Mouse (Mus musculus) CD4-positive naive resting alpha-beta T cell, adult 76 days (primary cell): ENCODE data around the gene Luc7l. TPM values are rescaled to one million over a fixed set of nuclear protein-coding genes. Genes with fewer than 3 reads are reported as not detected.

Experiments used
- total RNA-seq: library from RNA; stranded (reverse); gene quantifications from one replicate; pipeline ENCODE4 v1.2.4, GENCODE M21; 2023

Gene Luc7l
- 114 TPM for total RNA-seq

GRCm38 (mm10) chr17:26252539-26253251, at the start of gene Luc7l:
TSS of gene Luc7l (plus strand) at chr17:26252896.

GRCm38 (mm10) chr17:26207686-26208085, 45.0 kb upstream of the Luc7l start, which contains the start of gene Arhgdig:
TSS of gene Arhgdig (minus strand) at chr17:26207786.

GRCm38 (mm10) chr17:26244101-26244841, 8.4 kb upstream of the Luc7l start, which contains the start of gene Fam234a:
TSS of gene Fam234a (minus strand) at chr17:26244242.

Other genes with a start within 250 kb of the Luc7l start
- 18.5 TPM for gene Rab11fip3, start 183.3 kb upstream of the Luc7l start, total RNA-seq
- 5.0 TPM for gene Decr2, start 162.6 kb upstream of the Luc7l start, total RNA-seq
- gene Nme4, start 157.3 kb upstream of the Luc7l start, total RNA-seq, result 3.9 TPM
- gene Tmem8, start 139.6 kb upstream of the Luc7l start, total RNA-seq, result 24.2 TPM
- 33.3 TPM for gene Mrpl28, start 129.4 kb upstream of the Luc7l start, total RNA-seq
- gene Axin1, start 114.2 kb upstream of the Luc7l start, total RNA-seq, result 110 TPM
- not detected for gene Pdia2, start 53.8 kb upstream of the Luc7l start, total RNA-seq
- 30.2 TPM for gene Rgs11, start 49.9 kb upstream of the Luc7l start, total RNA-seq
- gene Arhgdig, start 45.1 kb upstream of the Luc7l start, total RNA-seq, result not detected
- gene Fam234a, start 8.7 kb upstream of the Luc7l start, total RNA-seq, result 19.5 TPM
- gene Neurl1b, start 161.9 kb downstream of the Luc7l start, total RNA-seq, result 0.38 TPM